Mouse (Mus musculus) cerebellum, postnatal 25 days (tissue): ENCODE results near the gene Git1.

Experiments
- DNase-seq, 2 experiments: peaks; one replicate each; pipeline ENCODE4 v3.0.0; 2021; ENCODE audit warnings: mixed read lengths in 2 of 2

Git1 gene

DNA sequence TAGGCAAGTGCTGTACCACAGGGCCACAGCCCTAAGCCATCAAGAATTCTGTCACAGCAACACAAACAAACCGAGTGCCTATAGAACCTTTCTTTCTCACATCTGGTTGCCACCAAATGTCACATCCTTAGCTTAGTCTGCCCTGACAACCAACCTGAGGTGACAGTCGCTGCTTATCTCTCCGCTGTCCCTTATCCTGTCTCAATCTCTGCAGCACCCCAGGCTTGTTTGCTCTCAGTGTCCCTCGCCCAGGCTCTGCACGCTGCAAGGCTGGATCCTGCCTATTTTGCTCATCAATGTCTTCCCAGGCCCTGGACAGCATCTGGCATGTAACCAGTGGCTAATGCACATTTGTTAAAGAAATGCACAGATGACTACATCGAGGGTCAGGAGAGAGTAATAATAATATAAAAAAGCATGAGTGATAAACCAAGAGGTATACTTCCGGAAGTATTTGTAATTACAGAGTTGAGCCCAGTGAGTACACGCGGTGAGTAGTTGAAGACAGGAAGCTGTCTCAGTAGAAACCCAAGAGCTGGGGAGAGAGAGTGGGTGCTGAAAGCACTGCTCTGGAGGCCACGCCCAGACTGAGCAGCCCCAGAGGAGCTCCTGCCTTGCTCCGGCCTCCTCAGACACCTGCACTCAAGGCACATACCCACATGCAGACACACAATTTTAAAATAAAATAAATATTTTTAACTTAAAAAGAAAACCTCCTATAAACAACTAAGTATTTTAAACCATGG lies 9.7 kb upstream of the Git1 start:
- DNase-seq: no peak

GRCm38 (mm10) chr11:77485229-77485628 lies 8.1 kb upstream of the Git1 start:
- peak in 1 of 2 experiments; percentile 20 for DNase-seq

GRCm38 (mm10) chr11:77486798-77487197 lies 6.6 kb upstream of the Git1 start:
- peak; percentile 74 to 81 for DNase-seq

GRCm38 (mm10) chr11:77488771-77489581 lies 4.4 kb upstream of the Git1 start:
- DNase-seq: peak in 1 of 2 experiments; percentile 42

- DNase-seq: peak; percentile 89 to 91
Measured at GRCm38 (mm10) chr11:77489591-77490235, 3.6 kb upstream of the Git1 start, which contains the start of gene Ankrd13b. Gene Ankrd13b (minus strand): TSS chr11:77489678.

DNA sequence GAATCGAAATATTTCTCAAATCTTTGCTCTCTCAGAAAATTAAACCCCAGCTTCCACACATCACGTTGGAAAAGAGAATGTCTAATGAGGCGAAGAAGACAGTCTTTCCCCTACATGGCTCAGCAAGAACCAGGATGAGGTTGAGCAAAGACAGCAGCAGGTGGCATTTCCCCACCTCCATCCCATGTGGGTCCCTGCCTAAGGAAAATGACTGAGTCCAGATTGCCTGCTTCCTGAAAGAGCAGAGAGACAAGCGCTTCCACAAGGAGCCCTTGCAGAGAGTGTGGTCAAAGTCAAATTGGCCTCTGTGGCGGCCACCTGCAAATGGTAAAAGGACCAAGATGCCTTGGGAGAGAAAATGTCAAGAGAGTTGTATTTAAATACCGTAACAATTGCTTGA lies 2.9 kb upstream of the Git1 start:
- DNase-seq: peak in 1 of 2 experiments; percentile 17

GRCm38 (mm10) chr11:77491123-77491501 lies 2.2 kb upstream of the Git1 start:
- DNase-seq: peak; percentile 89 to 94

GRCm38 (mm10) chr11:77491502-77492291 lies 1.7 kb upstream of the Git1 start:
- peak; percentile 70 to 72 for DNase-seq

GRCm38 (mm10) chr11:77492311-77492871 lies 971 bp upstream of the Git1 start:
- peak; percentile 40 to 70 for DNase-seq

- DNase-seq: peak; percentile 94 to 98
Measured at GRCm38 (mm10) chr11:77492911-77493332, 440 bp upstream of the Git1 start.

DNA sequence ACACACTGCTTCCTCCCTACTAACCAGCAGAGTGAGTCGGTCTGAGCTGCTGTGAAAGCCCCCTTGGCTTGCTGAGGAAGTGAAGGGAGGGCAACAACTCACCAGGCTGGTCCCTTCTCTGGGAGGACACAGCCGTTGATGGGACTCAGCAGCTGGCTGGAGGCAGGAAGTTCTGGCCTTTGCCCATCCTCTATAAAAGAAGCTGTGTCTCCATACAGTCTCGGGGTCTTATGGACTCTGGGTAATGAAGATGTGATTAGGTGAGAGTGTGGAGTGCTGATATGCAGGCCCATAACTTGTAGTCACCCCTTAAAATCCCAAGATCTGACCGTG lies 948 bp downstream of the Git1 start:
- DNase-seq: no peak

DNA sequence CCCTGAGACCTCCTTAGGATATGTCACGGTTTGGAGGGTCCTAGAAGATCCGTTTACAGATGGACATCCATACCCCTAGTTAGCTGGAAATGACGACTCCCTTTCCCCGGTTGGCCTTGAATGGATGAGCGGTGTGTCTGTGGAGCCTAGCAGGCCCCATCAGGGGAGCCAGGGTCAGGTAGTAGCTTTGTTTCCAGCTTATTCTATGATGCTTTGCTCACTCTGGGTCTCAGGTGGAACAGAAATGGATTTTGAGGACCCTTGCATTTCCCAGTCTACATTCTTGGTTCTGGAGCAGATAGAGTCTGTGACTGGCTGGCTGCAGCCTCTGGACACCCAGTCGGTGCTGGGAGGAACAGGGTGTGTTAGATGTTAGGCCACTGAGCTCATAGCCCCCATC lies 1.4 kb downstream of the Git1 start:
- DNase-seq: no peak

- no peak for DNase-seq
Measured at GRCm38 (mm10) chr11:77495507-77495906, 2.1 kb downstream of the Git1 start.

DNA sequence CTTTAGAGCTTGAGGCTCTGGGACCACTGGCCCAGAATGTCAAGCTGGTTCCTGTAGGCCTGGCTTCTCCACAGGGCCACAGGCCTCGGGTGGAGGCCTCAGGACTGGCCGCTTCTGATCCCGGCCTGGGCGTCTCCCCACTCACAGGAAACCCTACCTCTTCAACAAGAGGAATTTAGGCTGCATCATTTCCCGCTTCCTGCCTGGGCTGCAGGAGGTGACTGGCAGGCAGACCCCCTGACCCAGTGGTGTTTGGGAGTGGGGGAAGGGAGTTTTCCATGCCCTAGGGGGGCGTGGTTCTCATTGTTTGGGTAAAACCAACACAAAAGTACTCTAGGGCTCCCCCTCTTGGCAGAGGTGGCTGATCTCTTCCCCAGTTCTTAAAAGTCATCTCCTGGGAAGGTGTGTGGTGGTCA lies 4.0 kb downstream of the Git1 start:
- no peak for DNase-seq

DNA sequence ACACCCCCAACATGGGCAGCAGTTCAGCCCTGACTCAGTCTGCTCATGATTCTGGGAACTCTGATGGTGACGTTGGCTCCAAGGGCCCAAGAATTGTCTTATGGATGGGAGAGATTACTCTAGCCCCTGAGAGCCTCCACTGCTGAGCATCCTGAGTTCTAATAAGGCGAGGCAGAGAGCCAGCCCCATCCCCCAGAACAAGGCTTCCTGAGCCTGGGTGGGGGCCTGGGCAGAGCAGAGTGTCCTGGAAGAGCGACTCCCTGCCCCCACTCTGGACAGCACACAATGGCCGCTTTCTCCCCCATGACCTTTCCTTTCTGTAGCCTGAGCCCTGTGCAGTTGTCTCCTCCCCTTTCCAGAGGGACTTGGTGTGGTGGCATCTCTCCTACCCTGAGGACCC lies 4.5 kb downstream of the Git1 start:
- DNase-seq: no peak

DNA sequence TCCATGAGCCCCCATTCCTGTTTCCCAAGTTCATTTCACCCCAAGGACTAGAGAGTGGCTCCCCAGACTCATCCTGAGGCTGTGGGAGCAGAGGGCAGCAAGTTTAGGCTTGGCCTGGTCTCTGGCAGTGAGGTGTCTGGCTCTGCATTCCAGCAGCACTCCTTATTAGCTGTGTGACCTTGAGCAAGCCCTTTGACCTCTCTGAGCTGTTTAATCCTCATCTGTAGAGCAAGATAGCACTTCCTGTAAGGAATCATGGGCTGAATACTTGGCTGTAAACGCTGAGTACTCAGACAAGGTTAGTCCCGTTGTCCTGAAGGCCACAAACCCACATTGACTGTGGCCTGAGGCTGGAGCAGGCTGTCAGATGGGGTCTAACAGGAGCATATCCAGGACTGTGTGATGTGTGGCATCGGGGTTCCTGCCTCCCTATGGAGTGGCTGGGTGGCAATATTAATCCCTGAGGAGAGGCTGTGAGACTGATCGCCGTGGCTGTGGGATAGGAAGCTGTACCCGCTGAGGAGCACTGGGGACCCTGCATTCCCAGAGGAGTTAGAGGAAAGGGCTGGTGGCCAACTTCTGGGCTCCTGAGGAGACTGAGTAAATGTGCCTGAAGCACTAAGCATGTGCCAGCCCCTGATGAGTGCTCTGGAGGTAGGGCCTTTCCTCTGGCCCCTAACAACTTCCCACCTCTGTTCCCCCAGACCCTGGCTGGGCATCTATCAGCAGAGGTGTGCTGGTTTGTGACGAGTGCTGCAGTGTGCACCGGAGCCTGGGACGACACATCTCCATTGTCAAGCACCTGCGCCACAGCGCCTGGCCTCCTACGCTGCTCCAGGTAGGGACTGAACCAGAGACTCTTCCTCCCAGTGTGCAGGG lies 5.1 kb downstream of the Git1 start:
- peak; percentile 43 to 50 for DNase-seq

DNA sequence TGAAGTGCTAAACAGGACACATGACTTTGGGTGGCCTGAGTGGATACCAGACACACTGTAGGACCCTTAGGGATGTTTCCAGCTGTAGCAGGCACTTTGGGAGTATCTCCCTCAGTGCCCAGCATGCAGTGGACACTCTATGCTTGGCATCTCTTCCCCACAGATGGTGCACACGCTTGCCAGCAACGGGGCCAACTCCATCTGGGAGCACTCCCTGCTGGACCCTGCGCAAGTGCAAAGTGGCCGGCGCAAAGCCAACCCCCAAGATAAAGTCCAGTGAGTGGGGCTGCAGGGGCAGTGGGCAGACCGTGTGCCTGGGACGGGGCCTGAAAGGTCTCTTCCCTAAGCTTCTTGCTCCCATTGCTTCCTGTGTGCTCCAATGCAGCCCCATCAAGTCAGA lies 6.0 kb downstream of the Git1 start:
- DNase-seq: peak; percentile 87 to 90

- peak; percentile 55 to 57 for DNase-seq
Measured at GRCm38 (mm10) chr11:77500361-77501325, 7.3 kb downstream of the Git1 start.

DNA sequence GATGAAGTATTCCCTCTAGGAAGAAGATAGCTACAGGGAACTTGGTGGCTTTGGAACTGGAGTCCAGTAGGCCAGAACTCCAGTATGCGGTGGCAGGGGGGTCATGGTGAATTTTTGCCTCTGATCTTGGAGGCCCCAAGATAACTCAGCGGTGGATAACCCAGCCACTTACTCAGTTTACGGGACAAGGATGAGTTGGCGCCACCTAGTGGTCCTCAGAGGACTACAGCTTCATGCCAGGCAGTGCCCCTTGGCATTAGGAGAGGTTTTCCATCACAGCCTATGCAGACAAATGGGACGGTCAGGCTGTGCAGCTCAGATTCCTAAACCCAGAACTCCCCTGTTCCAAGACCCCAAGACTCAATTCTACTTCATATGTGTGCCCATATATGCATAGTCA lies 8.0 kb downstream of the Git1 start:
- peak; percentile 84 to 89 for DNase-seq

DNA sequence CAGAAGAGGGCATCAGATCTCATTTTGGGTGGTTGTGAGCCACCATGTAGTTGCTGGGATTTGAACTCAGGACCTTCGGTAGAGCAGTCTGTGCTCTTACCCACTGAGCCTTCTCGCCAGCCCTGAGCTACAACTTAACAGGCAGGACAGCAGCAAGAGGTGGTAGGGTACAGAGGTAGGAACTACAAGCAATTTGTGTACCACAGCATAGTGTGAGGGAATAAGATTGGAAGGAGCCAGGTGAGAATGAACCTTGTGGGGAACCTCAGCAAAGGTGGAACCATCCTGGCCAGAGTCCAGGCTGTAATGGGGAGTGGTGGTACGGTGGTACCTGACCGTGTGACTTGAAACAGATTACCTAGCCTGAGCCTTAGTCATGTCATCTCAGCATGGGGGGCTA lies 8.6 kb downstream of the Git1 start:
- peak; percentile 8 to 38 for DNase-seq
